Mouse (Mus musculus): ENCODE data around the gene Cnot4. TPM values are rescaled to one million over a fixed set of nuclear protein-coding genes. Genes with fewer than 3 reads are reported as not detected.

Gene Cnot4
- polyA plus RNA-seq, 1 experiment from 2014 or later, result 12.2 TPM

GRCm38 (mm10) chr6:35134844-35135243 is 1.3 kb upstream of the Cnot4 start:
- H3K4me3 ChIP-seq (ENCODE audit: low read depth, low read length), result 0 out of 2 replicates have a peak overlapping the region, but pooled peaks have one; percentile 74
- no peak for TF ChIP-seq EP300 (optimal IDR thresholded peaks at IDR 0.05)
- TF ChIP-seq CTCF (IDR thresholded peaks at IDR 0.05; ENCODE audit: low read depth), result no peak
- ATAC-seq (ENCODE audit: low FRiP score, low TSS enrichment), result no peak
- no peak for DNase-seq (ENCODE audit: low spot score)
- H3K9ac ChIP-seq (ENCODE audit: low read length), result no peak overlapping the region
- H3K27ac ChIP-seq (replicated peaks), result no peak overlapping the region
- H3K4me2 ChIP-seq (replicated peaks; ENCODE audit: low read depth), result no peak overlapping the region
- no peaks in the 10 kb centered on the region for H3K9me3 ChIP-seq (ENCODE audit: control insufficient read depth, low read length)
- 49% methylated on average over 2 of the region's 2 CpGs for WGBS
- H3K27me3 ChIP-seq (ENCODE audit: control insufficient read depth, insufficient read depth, low read length), result no peaks in the 10 kb centered on the region
- no peaks in the 10 kb centered on the region; the same call in 1 of the 2 replicates for H3K4me1 ChIP-seq (replicated peaks; ENCODE audit: control insufficient read depth, insufficient read depth)
- H3K36me3 ChIP-seq (ENCODE audit: control insufficient read depth, insufficient read depth, low read length), result no peaks in the 10 kb centered on the region

- under 1% methylated on average over 19 of the region's 25 CpGs for WGBS
- no peaks in the 10 kb centered on the region; the same call in 1 of the 2 replicates for H3K4me1 ChIP-seq (replicated peaks; ENCODE audit: control insufficient read depth, insufficient read depth)
- peak overlapping the region; percentile 74 for H3K4me3 ChIP-seq (ENCODE audit: low read depth, low read length)
- peak overlapping the region; percentile 83 for H3K9ac ChIP-seq (ENCODE audit: low read length)
- H3K9me3 ChIP-seq (ENCODE audit: control insufficient read depth, low read length), result no peaks in the 10 kb centered on the region
- H3K27ac ChIP-seq (replicated peaks), result peak overlapping the region; percentile 94
- peak overlapping the region; percentile 94 for H3K4me2 ChIP-seq (replicated peaks; ENCODE audit: low read depth)
- peak; percentile 90 for ATAC-seq (ENCODE audit: low FRiP score, low TSS enrichment)
- no peaks in the 10 kb centered on the region for H3K27me3 ChIP-seq (ENCODE audit: control insufficient read depth, insufficient read depth, low read length)
- TF ChIP-seq CTCF (IDR thresholded peaks at IDR 0.05; ENCODE audit: low read depth), result no peak
- TF ChIP-seq EP300 (optimal IDR thresholded peaks at IDR 0.05), result no peak
- H3K36me3 ChIP-seq (ENCODE audit: control insufficient read depth, insufficient read depth, low read length), result no peaks in the 10 kb centered on the region
- no peak for DNase-seq (ENCODE audit: low spot score)
These were observed 312 bp downstream of the Cnot4 start for GRCm38 (mm10) chr6:35133246-35133578.

GRCm38 (mm10) chr6:35132806-35133205 is 718 bp downstream of the Cnot4 start:
- H3K27me3 ChIP-seq (ENCODE audit: control insufficient read depth, insufficient read depth, low read length), result no peaks in the 10 kb centered on the region
- DNase-seq (ENCODE audit: low spot score), result no peak
- H3K36me3 ChIP-seq (ENCODE audit: control insufficient read depth, insufficient read depth, low read length), result no peaks in the 10 kb centered on the region
- no peak for TF ChIP-seq CTCF (IDR thresholded peaks at IDR 0.05; ENCODE audit: low read depth)
- TF ChIP-seq EP300 (optimal IDR thresholded peaks at IDR 0.05), result no peak
- no peaks in the 10 kb centered on the region; the same call in 1 of the 2 replicates for H3K4me1 ChIP-seq (replicated peaks; ENCODE audit: control insufficient read depth, insufficient read depth)
- peak overlapping the region; percentile 83 for H3K9ac ChIP-seq (ENCODE audit: low read length)
- H3K27ac ChIP-seq (replicated peaks), result peak overlapping the region; percentile 94
- H3K4me2 ChIP-seq (replicated peaks; ENCODE audit: low read depth), result peak overlapping the region; percentile 94
- WGBS, result 0% methylated on average over 11 of the region's 11 CpGs
- H3K4me3 ChIP-seq (ENCODE audit: low read depth, low read length), result peak overlapping the region; percentile 74
- no peaks in the 10 kb centered on the region for H3K9me3 ChIP-seq (ENCODE audit: control insufficient read depth, low read length)
- ATAC-seq (ENCODE audit: low FRiP score, low TSS enrichment), result no peak

- H3K4me1 ChIP-seq (replicated peaks; ENCODE audit: control insufficient read depth, insufficient read depth), result no peaks in the 10 kb centered on the region
- no peaks in the 10 kb centered on the region for H3K9me3 ChIP-seq (ENCODE audit: control insufficient read depth, low read length)
- H3K27me3 ChIP-seq (ENCODE audit: control insufficient read depth, insufficient read depth, low read length), result no peaks in the 10 kb centered on the region
- no peak for ATAC-seq (ENCODE audit: low FRiP score, low TSS enrichment)
- 69% methylated on average over 2 of the region's 2 CpGs for WGBS
- no peak overlapping the region for H3K4me3 ChIP-seq (ENCODE audit: low read depth, low read length)
- H3K36me3 ChIP-seq (ENCODE audit: control insufficient read depth, insufficient read depth, low read length), result no peaks in the 10 kb centered on the region
- no peak overlapping the region for H3K9ac ChIP-seq (ENCODE audit: low read length)
- no peak overlapping the region for H3K4me2 ChIP-seq (replicated peaks; ENCODE audit: low read depth)
- H3K27ac ChIP-seq (replicated peaks), result no peak overlapping the region
- no peak for DNase-seq (ENCODE audit: low spot score)
- TF ChIP-seq CTCF (IDR thresholded peaks at IDR 0.05; ENCODE audit: low read depth) (no peak), EP300 (optimal IDR thresholded peaks at IDR 0.05) (no peak)
These were observed 11.0 kb downstream of the Cnot4 start for GRCm38 (mm10) chr6:35122488-35122887.

- no peak for DNase-seq (ENCODE audit: low spot score)
- Histone ChIP-seq H3K4me2 (replicated peaks; ENCODE audit: low read depth) (no peak overlapping the region), H3K4me1 (replicated peaks; ENCODE audit: control insufficient read depth, insufficient read depth) (no peaks in the 10 kb centered on the region), H3K9me3 (ENCODE audit: control insufficient read depth, low read length) (no peaks in the 10 kb centered on the region), H3K9ac (ENCODE audit: low read length) (no peak overlapping the region), H3K4me3 (ENCODE audit: low read depth, low read length) (no peak overlapping the region), H3K36me3 (ENCODE audit: control insufficient read depth, insufficient read depth, low read length) (no peaks in the 10 kb centered on the region), H3K27ac (replicated peaks) (no peak overlapping the region), H3K27me3 (ENCODE audit: control insufficient read depth, insufficient read depth, low read length) (no peaks in the 10 kb centered on the region)
- TF ChIP-seq CTCF (IDR thresholded peaks at IDR 0.05; ENCODE audit: low read depth), result no peak
- no peak for TF ChIP-seq EP300 (optimal IDR thresholded peaks at IDR 0.05)
- no peak for ATAC-seq (ENCODE audit: low FRiP score, low TSS enrichment)
- WGBS, result 91% methylated on average over 3 of the region's 3 CpGs
These were observed 11.6 kb downstream of the Cnot4 start for GRCm38 (mm10) chr6:35121925-35122324.

GRCm38 (mm10) chr6:35102457-35102856 is 31.1 kb downstream of the Cnot4 start:
- Histone ChIP-seq H3K4me2 (replicated peaks; ENCODE audit: low read depth) (no peak overlapping the region), H3K27me3 (ENCODE audit: control insufficient read depth, insufficient read depth, low read length) (no peaks in the 10 kb centered on the region), H3K4me1 (replicated peaks; ENCODE audit: control insufficient read depth, insufficient read depth) (no peaks in the 10 kb centered on the region), H3K9me3 (ENCODE audit: control insufficient read depth, low read length) (no peaks in the 10 kb centered on the region), H3K27ac (replicated peaks) (no peak overlapping the region), H3K4me3 (ENCODE audit: low read depth, low read length) (no peak overlapping the region), H3K9ac (ENCODE audit: low read length) (no peak overlapping the region), H3K36me3 (ENCODE audit: control insufficient read depth, insufficient read depth, low read length) (no peaks in the 10 kb centered on the region)
- no peak for TF ChIP-seq EP300 (optimal IDR thresholded peaks at IDR 0.05)
- TF ChIP-seq CTCF (IDR thresholded peaks at IDR 0.05; ENCODE audit: low read depth), result 0 out of 2 replicates have a peak, but pooled peaks have one; percentile 18
- 92% methylated on average over 1 of the region's 1 CpGs for WGBS
- DNase-seq (ENCODE audit: low spot score), result no peak
- ATAC-seq (ENCODE audit: low FRiP score, low TSS enrichment), result no peak

Data from stomach, postnatal 0 days (tissue).